Mouse (Mus musculus) lung, postnatal 36 days (tissue): Measurements from ENCODE around the gene Eps8.

ENCODE experiments used
- DNase-seq: peaks from one replicate; pipeline ENCODE4 v3.0.0; 2022; ENCODE audit warnings: mixed read lengths

Eps8 gene

DNA sequence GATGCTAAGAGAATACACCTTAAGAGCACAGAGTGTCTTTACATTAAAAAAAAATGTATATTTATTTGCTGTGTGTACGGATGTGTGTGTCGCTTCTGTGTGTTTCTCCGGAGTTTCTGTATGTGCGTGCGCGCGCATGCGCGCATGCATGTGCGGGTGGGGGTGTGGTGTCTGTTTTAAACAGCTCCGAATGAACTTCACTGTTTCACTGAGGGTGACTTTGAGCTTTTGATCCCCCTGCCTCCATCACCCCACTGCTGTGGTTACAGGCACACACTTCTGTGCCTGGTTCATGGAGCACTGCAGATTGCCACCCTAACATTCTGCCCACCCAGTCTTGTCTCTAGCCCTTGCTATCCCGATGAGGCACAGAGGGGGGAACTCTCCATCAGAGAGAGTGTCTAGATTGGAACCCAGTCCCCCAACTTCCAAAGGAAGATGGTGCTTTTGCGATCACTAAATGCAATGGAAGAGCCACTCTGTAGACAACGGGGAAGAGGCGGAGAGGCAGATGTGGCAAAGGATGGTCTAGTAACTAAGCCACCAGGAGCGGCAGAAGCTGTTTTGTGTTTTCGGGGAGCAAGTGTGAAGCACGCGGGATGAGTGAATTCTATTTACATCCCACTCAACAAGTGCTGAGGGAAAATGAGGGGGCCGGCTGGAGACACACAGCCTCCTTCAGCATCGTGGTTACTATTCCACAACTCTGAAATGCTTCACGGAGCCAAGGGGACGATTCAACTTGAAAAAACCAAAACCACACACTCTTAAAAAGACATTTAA lies 7.1 kb upstream of the Eps8 start:
- DNase-seq: no peak

DNA sequence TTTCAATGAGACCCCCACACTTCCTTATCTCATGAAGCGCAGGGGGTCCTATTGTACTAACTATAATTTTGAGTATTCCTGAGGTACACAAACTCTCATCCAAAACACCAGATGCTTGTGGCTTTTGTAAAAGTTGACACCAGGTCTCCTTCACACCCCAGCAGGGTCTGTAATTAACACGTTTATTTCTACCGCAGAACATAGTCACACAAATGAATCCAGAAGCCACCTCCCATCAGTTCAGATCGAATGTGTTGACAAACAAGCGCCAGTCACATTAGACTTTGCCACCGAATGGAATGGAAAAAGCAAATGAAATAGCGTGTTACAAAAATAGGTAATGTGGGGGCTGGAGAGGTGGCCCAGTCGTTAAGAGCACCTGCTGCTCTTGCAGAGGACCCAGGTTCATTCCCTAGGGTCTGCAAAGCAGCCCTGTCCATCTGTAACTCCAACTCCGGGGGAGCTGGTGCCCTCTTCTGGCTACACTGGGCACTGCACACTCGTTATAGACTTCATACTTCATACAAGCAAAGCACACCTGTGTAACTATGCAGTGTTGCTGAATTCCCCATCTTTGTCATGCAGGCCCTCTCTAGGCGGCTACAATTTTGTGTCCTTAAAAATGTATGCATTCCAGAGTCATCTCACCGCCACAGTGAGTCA lies 3.9 kb upstream of the Eps8 start:
- peak; percentile 32 for DNase-seq

DNA sequence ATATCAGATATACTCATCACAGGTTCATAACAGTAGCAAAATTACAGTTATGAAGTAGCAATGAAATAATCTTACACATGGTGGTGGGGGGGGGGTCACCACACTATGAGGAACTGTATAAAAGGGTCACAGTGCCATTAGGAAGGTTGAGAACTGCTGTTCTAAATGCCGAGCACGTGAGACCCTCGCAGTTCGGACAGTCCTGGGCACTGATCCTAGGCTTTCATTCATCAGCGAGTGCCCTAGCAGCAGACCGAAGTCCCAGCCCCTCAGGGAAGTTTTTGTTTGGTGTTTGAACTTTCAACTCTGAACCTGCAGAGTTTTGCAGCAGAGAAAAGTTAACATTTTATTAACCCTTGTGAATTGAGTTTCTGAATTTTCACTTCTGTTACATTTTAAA lies 2.5 kb upstream of the Eps8 start:
- DNase-seq: no peak

DNA sequence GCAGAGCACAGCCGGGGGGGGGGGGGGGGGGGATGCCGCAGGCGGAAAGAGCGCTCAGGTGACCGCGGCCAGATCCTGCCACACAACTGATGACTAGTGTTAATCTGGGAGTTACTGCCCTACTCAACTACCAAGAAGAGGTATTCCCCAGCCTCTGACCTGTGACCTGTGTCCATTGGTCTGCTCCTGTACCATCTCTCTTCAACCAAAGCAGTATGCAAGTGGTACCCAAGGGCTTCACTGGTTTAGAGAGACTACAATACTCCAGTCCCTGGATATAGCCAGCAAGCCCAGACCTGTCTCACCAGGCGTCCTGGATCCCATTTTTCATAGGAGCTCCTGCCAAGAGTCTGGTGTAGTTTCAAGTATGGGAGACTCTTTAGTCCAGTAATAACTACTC lies 5.1 kb downstream of the Eps8 start:
- peak; percentile 10 for DNase-seq

DNA sequence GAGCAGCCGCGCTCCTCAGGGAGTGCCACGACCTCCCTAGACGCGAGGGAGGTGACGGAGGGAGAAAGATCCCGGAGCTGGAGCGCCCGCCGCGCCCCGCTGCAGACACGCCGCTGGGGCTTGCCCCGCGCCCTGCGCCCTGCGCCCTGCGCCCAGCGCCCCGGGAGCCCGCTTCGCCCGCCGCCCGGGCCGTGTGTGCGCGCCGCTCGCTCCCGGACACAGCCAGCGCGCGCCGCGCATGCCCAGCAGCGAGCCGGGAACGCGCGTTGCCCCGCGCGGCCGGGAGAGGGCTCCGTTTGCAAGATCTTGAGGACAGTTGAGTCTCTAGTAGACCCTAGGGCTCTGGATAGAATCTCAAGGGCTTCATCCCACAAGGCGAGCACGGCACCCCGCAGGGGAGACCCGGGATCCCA lies 5.6 kb downstream of the Eps8 start:
- DNase-seq: peak; percentile 88

DNA sequence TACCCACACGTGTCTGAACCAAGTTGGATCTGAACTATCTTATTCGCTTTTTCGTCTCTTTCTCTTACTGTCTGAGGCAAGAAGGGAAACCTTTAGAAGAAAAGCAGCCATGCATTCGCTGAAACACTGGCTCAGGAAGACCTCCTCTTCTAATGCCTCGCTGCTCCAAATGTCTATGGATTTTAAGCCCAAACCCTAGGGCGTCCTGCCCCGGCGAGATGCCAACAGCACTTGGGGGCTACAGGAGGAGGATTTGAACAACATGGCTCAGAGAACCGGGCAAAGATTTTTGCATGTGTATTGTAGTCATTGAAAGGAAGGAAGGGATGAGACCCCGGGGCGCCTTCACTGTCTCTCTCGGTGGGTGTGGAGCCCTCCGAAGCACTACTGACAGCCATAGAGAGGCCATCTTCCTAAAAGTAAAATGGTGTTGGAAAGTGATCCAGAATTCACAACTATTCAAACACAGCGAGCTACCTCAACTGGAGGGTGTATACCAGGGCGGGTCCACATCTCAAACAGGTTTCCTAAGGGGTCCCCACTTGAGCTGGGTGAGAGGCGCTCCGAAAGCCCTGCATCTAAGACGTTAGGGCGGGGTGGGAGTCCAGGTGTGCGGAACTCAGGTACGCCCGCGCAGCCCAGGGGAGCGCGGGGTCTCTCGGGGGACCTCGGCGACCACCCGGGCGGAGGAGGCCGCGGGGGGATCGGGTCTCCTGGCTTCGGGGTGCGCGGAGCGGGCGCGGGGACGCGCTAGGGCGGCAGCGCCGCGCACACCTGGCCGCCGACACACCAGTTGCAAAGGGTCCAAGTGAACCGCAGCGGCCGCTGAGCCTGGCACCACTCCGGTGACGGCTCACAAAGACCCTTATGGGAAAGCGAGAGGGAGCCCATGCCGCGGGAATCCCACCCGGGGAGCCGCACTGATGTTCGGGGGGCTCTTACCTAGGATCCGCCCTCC lies 6.3 kb downstream of the Eps8 start:
- DNase-seq: peak; percentile 29

DNA sequence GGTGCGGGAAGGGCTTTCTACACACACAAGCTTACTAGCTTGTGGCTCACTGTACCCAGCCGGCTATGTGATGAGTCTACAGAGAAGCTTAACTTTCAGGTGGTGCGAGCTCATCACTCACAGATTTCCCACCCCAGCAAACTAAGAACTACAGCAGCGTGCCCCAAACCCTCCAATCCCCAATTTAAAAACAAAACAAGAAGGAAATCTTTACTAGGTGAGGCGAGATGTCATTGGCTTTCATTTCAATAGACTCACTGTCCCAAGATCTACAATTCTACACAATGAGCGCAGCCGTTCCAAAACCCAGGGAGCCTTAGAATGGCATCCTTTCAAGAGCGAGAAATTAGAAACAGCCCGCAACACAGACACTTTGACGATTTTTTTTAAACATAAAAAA lies 7.0 kb downstream of the Eps8 start:
- peak; percentile 6 for DNase-seq

DNA sequence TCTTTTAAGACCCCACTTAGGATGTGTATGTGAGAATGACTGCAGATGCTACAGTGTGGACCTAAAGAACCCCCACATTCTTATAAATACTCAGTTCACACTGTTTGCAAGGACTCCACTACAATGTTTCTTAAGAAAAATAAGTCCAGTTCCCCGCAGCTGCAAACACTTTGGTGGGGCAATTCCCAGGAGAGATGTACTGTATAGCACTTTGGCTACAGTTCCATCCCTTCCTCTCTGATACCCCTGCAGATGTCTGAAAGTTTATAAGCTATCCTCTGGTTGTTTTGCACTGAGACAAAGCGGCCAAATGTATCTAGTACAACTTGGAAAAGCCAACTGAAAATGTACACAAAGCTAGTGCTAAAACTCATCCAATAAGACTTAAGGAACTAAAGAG lies 8.0 kb downstream of the Eps8 start:
- no peak for DNase-seq

DNA sequence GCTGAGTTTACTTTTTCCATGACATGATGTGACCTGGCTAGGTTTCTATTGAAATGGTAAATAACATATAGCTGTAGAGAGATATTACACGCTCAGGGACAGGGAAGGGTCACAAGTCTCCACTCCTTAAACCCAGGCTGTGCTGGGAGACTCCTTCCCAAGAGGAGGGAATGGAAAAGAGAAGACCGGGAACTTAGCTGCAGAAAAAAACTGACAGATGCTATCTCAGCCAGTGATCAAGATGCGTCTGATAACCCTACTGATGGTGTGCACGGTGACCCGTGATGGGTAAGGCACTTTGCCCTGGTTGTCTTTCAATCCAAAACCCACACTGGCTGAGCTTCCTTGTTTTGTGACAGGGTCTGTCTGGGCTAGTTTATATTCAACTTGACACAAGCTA lies 9.8 kb downstream of the Eps8 start:
- DNase-seq: no peak

DNA sequence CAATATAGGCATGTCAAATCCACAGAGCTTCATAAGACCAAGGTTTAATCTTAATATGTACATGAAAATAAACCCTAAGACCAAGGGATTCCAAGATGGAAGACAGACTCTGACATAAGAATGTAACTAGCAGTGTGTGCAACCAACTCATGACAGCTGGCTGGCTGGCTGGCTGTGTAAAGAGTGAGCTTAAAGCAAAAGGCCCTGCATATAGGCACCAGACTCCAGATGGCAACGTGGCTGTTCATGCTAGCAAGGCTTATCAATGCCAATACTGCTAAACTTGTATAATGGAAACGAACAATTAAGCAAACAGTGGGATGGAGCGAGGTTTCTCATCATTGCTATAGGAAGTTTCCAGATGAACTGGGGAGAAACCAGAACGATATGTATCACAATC lies 10.9 kb downstream of the Eps8 start:
- no peak for DNase-seq

DNA sequence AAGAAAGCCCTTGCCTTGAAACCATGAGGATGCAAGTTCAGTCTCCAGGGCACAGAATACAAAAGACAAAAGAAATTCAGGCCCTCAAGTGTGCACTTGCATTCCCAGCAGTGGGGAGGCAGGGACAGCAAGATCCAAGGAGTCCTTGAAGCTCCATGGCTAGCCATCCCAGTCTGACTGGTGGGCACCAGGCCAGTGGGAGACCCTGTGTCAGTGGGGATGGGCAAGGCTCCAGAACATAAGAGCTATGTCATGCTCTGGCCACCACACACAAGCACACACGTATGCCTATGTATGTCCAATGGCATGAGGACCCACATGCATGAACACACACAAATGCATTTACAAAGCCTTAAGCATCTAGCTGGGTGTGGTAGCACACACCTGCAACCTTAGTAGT lies 13.0 kb downstream of the Eps8 start:
- DNase-seq: no peak

DNA sequence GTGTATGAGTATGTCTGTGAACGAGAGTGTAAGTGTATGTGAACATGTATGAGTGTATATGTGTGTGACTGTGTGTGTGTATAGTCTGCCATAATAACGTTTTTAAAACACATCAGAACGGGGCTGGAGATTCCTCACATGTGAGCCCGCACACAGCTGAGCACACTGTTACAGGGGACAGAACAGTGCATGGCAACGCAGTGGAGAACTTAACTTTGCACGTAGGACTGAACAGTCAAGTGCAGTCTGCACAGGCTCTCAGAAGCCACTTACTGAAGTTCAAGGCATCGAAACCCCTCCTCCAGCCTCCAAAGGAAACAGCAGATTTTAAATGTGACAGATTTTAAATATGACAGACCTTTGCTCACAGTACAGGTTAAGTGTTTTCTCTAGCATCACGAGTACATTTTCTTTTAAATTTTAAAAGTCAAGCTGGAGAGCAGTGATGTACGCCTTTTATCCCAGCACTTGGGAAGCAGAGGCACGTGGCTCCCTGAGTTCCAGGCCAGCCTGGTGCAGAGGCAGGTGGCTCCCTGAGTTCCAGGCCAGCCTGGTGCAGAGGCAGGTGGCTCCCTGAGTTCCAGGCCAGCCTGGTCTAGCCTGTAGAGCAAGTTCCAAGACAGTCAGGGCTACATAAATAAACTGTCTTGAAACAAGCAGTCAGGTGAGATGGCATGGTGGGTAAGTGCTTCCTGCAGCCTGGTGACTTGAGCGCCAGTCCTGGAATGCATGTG lies 15.7 kb downstream of the Eps8 start:
- DNase-seq: peak; percentile 5

DNA sequence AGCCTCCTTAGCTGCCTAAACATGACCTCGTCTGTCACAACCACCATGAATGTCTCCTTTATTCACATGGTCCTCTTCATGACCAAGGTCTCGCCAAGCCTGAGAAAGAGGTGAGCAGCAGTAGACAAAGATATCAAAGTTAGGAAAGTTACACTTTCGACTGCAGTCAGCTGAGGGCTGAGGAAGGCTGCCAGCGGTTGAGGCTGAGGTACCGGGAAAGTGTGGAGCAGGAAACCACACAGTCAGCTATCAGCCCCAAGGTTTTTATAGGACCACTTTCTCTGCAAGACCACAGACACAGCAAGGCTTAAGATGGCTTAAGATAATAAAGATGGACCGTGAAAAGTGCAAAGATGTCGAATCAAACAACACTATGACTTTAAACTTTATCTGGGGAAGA lies 17.2 kb downstream of the Eps8 start:
- DNase-seq: no peak

DNA sequence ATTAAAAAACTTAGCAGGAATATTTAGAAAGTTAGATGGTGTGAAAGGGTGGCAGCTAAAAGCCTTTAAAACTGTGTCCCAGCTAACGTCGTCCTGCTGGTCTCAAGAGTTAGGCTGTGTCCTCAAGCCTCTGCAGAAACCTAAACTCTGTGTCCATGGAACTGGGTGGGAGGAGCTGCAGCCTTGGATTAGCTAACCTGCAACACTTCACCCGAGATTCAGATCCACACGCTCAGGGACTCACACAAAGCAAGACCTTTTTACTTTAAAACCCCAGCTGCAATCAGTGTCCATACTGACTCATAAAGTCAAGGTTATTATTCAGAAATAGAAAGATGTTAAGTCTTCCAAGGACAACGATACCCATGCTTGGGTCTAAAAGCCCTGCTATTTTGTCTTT lies 18.5 kb downstream of the Eps8 start:
- DNase-seq: no peak

DNA sequence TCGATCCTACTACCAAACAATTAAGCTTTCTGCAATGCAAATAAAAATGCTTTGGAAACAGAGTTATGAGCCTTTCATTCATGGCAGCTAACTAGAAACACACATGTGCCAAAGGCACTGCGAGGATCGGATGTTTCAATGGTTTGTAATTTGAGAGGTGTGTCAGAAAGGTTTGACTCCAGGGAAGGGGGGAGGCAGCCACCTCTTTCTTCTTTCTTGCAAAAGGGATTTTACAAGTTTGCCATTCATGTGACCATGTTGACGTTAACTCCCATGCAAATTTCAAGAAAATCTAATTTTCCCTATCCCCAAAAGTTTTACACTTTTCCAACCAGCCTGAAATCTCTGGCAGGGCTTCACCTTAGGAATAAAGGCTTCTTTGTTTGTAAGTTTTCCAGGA lies 21.1 kb downstream of the Eps8 start:
- no peak for DNase-seq

DNA sequence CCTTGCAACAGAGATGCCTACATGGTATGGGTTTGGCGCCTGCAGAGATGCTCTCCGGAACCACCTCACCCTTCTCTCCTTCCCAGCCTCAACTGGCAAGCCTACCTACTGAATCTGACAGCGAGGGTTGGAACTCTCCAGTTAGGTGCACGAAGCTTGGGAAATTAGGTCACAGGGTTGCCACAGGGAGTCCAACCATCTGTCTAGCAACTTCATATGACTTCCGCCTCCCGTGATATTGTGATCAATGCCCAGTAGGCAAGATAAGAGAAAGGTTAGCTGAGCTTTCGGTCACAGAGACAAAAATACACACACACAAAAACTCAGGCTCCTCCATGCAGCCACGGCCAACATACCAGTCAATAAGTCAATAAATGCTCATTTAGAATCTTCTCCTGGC lies 21.6 kb downstream of the Eps8 start:
- DNase-seq: no peak

DNA sequence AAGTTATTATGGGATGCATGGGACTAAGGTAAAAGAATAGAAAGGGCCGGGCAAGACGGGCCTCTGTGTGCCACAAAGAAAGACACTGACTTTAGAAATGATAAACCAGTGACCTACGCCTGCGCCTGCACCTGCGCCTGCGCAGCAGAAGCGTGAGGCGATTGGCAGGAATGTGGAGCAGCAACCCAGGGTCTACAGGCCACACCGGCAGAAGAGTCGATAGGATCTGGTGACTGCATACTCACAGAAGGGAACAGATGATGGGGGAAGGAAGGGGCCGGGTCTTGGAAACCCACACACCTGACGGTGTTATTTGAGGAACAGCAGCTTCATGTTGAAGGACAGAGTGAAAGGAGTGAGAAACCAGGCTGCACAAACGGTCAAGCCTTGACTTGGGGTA lies 24.3 kb downstream of the Eps8 start:
- no peak for DNase-seq

DNA sequence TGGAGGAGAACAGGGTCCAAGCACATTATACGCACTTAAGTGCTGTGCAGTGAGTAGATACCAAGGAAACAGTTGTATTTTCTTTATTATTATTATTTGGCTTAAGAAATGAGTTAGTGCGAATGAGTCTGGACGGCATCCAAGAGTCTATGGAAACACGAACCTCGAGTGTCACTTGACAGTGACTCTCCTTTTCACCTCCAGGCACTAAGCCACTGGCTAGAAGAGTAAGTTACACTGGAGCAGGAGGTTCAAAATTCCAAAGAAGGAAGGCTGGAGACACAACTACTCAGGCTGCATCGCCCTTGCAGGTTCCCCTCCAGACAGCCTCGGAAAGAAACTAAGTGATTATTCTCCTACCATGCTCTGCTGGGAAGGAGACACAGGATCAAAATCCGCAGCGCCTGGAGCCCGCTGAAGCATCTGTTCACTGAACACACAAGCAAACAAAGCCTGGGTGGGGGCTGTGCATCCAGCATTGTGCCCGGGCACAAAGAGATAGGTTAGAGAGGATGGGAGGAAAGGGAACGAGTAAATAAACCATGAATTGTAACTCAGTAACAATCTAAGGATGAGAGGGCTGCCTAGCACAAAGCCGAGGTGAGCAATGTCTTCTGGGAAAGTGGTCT lies 25.0 kb downstream of the Eps8 start:
- DNase-seq: peak; percentile 61

DNA sequence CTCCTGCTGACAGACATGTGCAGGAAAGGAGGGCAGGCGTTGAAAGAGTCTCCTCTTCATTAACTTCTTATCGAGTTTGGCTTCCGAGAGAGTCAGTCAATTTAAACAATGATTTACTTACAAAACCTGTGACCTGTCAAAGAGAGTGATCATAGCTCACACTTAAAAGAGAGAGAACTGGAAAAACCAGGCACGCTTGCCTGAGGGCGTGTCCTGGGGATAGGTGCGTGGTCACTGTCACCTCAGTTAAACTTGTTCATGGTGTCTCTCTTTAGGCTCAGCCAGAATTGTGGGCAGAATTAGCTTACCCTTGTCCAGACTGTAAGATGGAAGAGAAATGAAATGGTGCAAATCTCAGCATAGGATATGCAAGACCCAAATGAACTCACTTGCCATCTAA lies 26.0 kb downstream of the Eps8 start:
- no peak for DNase-seq

DNA sequence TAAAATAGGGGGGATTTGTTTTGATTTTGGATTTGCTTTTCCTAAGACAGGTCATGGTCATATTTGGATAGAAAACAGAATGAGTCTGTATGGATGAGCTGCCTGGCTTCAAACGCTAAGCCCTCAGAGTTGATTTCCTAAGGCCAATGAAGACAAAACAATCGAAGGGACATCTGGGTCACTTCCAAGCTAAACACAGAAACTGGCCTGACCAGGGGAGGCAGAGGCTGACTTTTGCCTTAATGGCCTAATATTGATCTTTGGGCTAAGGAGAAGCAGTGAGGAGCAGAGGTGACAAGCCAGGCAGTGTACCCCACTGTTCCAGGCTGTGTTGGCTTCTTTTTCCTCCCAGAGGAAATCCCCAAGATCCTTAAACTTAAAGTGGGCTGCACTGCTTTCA lies 33.7 kb downstream of the Eps8 start:
- DNase-seq: no peak

DNA sequence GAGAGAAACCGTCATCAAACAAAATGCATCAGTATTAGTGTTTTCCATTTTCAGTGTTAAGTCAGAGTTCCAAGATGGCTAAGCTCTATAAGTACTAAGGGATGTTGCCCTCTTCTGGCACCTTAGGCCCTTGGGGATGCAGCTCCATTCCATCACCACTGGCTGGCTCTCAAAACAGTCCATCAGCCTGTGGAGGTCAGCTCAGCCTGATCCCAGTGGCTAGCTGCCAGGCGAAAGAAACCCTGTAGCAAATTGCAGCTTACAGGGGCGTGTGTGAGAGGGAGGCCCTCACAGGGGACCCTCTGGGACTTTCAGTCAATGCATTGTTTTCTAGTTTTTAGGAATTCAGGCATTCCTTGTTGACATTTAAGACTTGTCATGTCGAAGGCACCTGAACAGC lies 40.8 kb downstream of the Eps8 start:
- DNase-seq: peak; percentile 23

DNA sequence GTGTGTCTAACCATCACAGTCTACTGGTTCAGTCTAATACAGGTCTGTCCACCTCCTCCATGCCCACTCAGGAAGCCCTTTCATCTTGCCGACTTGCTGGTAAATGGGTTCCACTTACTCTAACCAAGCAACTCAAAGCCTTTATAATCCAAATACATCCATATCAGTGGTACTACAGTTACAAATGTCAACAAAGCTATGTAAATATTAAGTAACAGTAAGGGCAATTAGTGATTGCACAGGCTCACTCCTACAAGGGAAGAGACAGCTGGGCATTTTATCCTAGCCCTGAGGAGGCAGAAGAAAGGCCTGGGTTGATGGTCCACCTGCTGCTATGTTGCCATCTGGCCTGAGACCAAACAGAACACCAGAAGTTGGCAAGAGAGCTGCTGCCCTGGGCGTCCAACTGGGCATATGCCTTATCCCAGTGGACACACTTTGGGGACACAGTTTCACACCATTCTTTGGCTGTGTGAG lies 42.6 kb downstream of the Eps8 start:
- DNase-seq: peak; percentile 87
